Mouse (Mus musculus) cortical plate, adult 2 months (tissue): ENCODE measurements around the gene Abcg1.

ENCODE experiments used
- CTCF ChIP-seq: fragments of 200-500 bp; IDR thresholded peaks from 2 replicates; pipeline ENCODE4 v1.5.1; 2011; ENCODE audit warnings: mild to moderate bottlenecking, control low read depth, low read length; ENCODE audit not compliant: insufficient read depth; ENCODE audit errors: extremely low read depth
- POLR2A ChIP-seq: fragments of 200-500 bp; IDR thresholded peaks from 2 replicates; pipeline ENCODE4 v1.6.1; 2011; ENCODE audit warnings: mild to moderate bottlenecking, low read length, control low read depth; ENCODE audit not compliant: insufficient read depth; ENCODE audit errors: extremely low read depth

GRCm38 (mm10) chr17:31108388-31108787, 50.9 kb downstream of the Abcg1 start:
- no peak for TF ChIP-seq CTCF
- TF ChIP-seq POLR2A = no peak
